Mouse (Mus musculus) 3T3-L1 (cell line): ENCODE results near the gene Ppp2r3d.

Source experiments
- DNase-seq: peaks from one replicate; pipeline ENCODE4 v3.0.0-alpha.2; 2015; ENCODE audit warnings: low read depth, low spot score

The Ppp2r3d gene

GRCm38 (mm10) chr9:124411553-124411952, 65.1 kb downstream of the Ppp2r3d start:
- DNase-seq = no peak

GRCm38 (mm10) chr9:124408564-124408963, 68.1 kb downstream of the Ppp2r3d start:
- DNase-seq = peak; percentile 1
